Mouse (Mus musculus): ENCODE results near the gene Trmt1. TPM values are rescaled to one million over a fixed set of nuclear protein-coding genes. Genes with fewer than 3 reads are reported as not detected.

Trmt1 gene
- polyA plus RNA-seq, 1 experiment: 131 TPM

GRCm38 (mm10) chr8:84655336-84656190 lies 30.5 kb upstream of the Trmt1 start:
- Histone ChIP-seq H3K27me3 (ENCODE audit: control insufficient read depth, insufficient read depth, low read length) (no peaks in the 10 kb centered on the region), H3K4me1 (ENCODE audit: control insufficient read depth, insufficient read depth, low read length) (peaks cover 15% of the 10 kb centered on the region), H3K36me3 (ENCODE audit: control insufficient read depth, insufficient read depth, low read length) (no peaks in the 10 kb centered on the region), H3K4me3 (ENCODE audit: control insufficient read depth, low read depth, low read length) (peak overlapping the region; percentile 17; the same call in 1 of the 2 replicates), H3K27ac (ENCODE audit: control insufficient read depth, insufficient read depth, low read depth, low read length) (no peak overlapping the region)
- TF ChIP-seq POLR2A (IDR thresholded peaks at IDR 0.05; ENCODE audit: control insufficient read depth, low read depth, low read length) (no peak), CTCF (IDR thresholded peaks at IDR 0.05; ENCODE audit: control insufficient read depth, insufficient read depth, insufficient replicate concordance, low read depth, low read length) (no peak)

GRCm38 (mm10) chr8:84656191-84656525 lies 29.9 kb upstream of the Trmt1 start:
- H3K36me3 ChIP-seq (ENCODE audit: control insufficient read depth, insufficient read depth, low read length): no peaks in the 10 kb centered on the region
- H3K27ac ChIP-seq (ENCODE audit: control insufficient read depth, insufficient read depth, low read depth, low read length): peak overlapping the region; percentile 32; the same call in 1 of the 2 replicates
- H3K27me3 ChIP-seq (ENCODE audit: control insufficient read depth, insufficient read depth, low read length): no peaks in the 10 kb centered on the region
- peak overlapping the region; percentile 17; the same call in 1 of the 2 replicates for H3K4me3 ChIP-seq (ENCODE audit: control insufficient read depth, low read depth, low read length)
- TF ChIP-seq POLR2A (IDR thresholded peaks at IDR 0.05; ENCODE audit: control insufficient read depth, low read depth, low read length) (no peak), CTCF (IDR thresholded peaks at IDR 0.05; ENCODE audit: control insufficient read depth, insufficient read depth, insufficient replicate concordance, low read depth, low read length) (no peak)
- H3K4me1 ChIP-seq (ENCODE audit: control insufficient read depth, insufficient read depth, low read length): peaks cover 15% of the 10 kb centered on the region

GRCm38 (mm10) chr8:84656641-84657126 lies 29.4 kb upstream of the Trmt1 start:
- TF ChIP-seq POLR2A (IDR thresholded peaks at IDR 0.05; ENCODE audit: control insufficient read depth, low read depth, low read length): no peak
- no peak for TF ChIP-seq CTCF (IDR thresholded peaks at IDR 0.05; ENCODE audit: control insufficient read depth, insufficient read depth, insufficient replicate concordance, low read depth, low read length)
- Histone ChIP-seq H3K4me3 (ENCODE audit: control insufficient read depth, low read depth, low read length) (peak overlapping the region; percentile 2; the same call in 1 of the 2 replicates), H3K4me1 (ENCODE audit: control insufficient read depth, insufficient read depth, low read length) (peaks cover 19% of the 10 kb centered on the region), H3K27me3 (ENCODE audit: control insufficient read depth, insufficient read depth, low read length) (no peaks in the 10 kb centered on the region), H3K27ac (ENCODE audit: control insufficient read depth, insufficient read depth, low read depth, low read length) (peak overlapping the region; percentile 32; the same call in 1 of the 2 replicates), H3K36me3 (ENCODE audit: control insufficient read depth, insufficient read depth, low read length) (no peaks in the 10 kb centered on the region)

GRCm38 (mm10) chr8:84657203-84657602 lies 28.9 kb upstream of the Trmt1 start:
- TF ChIP-seq CTCF (IDR thresholded peaks at IDR 0.05; ENCODE audit: control insufficient read depth, insufficient read depth, insufficient replicate concordance, low read depth, low read length): no peak
- no peak for TF ChIP-seq POLR2A (IDR thresholded peaks at IDR 0.05; ENCODE audit: control insufficient read depth, low read depth, low read length)
- H3K27me3 ChIP-seq (ENCODE audit: control insufficient read depth, insufficient read depth, low read length): no peaks in the 10 kb centered on the region
- H3K4me3 ChIP-seq (ENCODE audit: control insufficient read depth, low read depth, low read length): no peak overlapping the region
- no peak overlapping the region for H3K27ac ChIP-seq (ENCODE audit: control insufficient read depth, insufficient read depth, low read depth, low read length)
- H3K4me1 ChIP-seq (ENCODE audit: control insufficient read depth, insufficient read depth, low read length): peaks cover 22% of the 10 kb centered on the region
- H3K36me3 ChIP-seq (ENCODE audit: control insufficient read depth, insufficient read depth, low read length): no peaks in the 10 kb centered on the region

- Histone ChIP-seq H3K4me1 (ENCODE audit: control insufficient read depth, insufficient read depth, low read length) (peaks cover 27% of the 10 kb centered on the region), H3K4me3 (ENCODE audit: control insufficient read depth, low read depth, low read length) (no peak overlapping the region), H3K36me3 (ENCODE audit: control insufficient read depth, insufficient read depth, low read length) (no peaks in the 10 kb centered on the region), H3K27ac (ENCODE audit: control insufficient read depth, insufficient read depth, low read depth, low read length) (no peak overlapping the region), H3K27me3 (ENCODE audit: control insufficient read depth, insufficient read depth, low read length) (0 out of 2 replicates have a peak, but pooled peaks cover under 1% of the 10 kb centered on the region)
- no peak for TF ChIP-seq POLR2A (IDR thresholded peaks at IDR 0.05; ENCODE audit: control insufficient read depth, low read depth, low read length)
- no peak for TF ChIP-seq CTCF (IDR thresholded peaks at IDR 0.05; ENCODE audit: control insufficient read depth, insufficient read depth, insufficient replicate concordance, low read depth, low read length)
These were observed 28.4 kb upstream of the Trmt1 start for GRCm38 (mm10) chr8:84657680-84658079.

GRCm38 (mm10) chr8:84658951-84659350 lies 27.2 kb upstream of the Trmt1 start:
- Histone ChIP-seq H3K4me1 (ENCODE audit: control insufficient read depth, insufficient read depth, low read length) (peaks cover 37% of the 10 kb centered on the region), H3K27ac (ENCODE audit: control insufficient read depth, insufficient read depth, low read depth, low read length) (no peak overlapping the region), H3K4me3 (ENCODE audit: control insufficient read depth, low read depth, low read length) (no peak overlapping the region), H3K36me3 (ENCODE audit: control insufficient read depth, insufficient read depth, low read length) (no peaks in the 10 kb centered on the region), H3K27me3 (ENCODE audit: control insufficient read depth, insufficient read depth, low read length) (peaks cover 3% of the 10 kb centered on the region; the same call in 1 of the 2 replicates)
- no peak for TF ChIP-seq POLR2A (IDR thresholded peaks at IDR 0.05; ENCODE audit: control insufficient read depth, low read depth, low read length)
- TF ChIP-seq CTCF (IDR thresholded peaks at IDR 0.05; ENCODE audit: control insufficient read depth, insufficient read depth, insufficient replicate concordance, low read depth, low read length): no peak
